Mouse (Mus musculus) thymus, postnatal 25 days (tissue): ENCODE results near the gene Sema6d.

Source experiments
- DNase-seq: peaks from one replicate; pipeline ENCODE4 v3.0.0; 2022

The Sema6d gene

DNA sequence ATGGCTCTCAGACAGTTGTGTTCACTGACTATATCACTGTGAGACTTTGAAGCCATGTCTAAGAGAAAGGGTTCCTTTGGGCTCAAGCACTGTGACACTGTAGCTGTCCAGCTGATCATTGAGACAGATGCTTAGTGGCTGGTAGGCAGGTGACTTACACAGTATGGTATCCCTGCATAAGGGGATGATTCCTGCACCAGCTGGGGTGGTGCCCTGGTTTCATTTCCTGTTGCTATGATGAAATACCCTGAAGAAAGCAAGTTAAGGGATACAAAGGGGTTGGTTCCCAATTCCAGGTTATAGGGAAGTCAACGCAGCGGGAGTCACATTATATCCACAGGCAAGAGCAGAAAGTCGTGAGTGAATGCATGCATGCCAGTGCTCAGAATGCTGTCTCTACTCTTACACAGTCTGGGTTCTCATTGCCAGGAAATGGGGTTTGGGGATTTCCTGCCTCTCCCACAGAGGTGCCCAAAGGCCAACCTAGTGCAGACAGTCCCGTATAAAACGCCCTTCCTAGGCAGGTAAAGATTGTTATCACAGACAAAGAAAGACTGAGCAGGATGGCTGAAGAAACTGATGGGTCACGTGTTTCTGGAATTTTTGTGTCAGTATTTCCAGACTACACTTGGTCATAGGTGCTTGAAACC is 532.3 kb downstream of the Sema6d start:
- no peak for DNase-seq

DNA sequence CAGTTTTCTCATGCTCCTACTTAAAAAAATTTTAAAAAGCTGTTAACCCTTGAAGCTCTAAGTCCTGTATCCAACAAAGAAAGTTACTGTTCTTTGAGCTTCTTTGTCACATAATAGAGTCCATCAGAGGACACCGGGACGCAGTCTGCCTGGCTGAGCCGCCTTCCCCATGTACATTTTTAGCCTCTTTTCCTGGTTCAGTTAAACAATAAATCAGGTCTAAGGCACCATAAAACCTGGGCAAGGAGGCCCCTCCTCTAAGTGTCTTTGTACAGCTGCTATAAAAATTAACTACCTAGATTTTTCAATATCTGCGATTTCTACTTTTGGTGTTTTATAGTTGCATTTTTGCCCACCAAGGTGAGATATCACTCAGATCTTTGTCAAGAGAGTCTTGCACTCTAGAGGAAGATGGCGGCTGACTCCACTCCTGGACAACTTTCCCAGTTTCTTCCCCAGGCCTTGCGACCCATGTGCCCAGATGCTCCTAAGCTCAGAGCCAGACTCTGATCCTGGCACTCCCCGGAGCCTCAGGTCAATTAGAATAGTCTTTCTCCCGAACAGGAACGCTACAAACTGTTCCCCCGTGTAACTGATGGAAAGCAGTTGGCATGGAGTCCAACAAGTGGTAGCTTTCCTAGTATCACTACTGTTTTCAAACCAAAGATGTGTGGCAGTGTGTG is 534.6 kb downstream of the Sema6d start:
- DNase-seq = no peak

GRCm38 (mm10) chr2:124626425-124626824 is 536.7 kb downstream of the Sema6d start:
- DNase-seq = no peak

DNA sequence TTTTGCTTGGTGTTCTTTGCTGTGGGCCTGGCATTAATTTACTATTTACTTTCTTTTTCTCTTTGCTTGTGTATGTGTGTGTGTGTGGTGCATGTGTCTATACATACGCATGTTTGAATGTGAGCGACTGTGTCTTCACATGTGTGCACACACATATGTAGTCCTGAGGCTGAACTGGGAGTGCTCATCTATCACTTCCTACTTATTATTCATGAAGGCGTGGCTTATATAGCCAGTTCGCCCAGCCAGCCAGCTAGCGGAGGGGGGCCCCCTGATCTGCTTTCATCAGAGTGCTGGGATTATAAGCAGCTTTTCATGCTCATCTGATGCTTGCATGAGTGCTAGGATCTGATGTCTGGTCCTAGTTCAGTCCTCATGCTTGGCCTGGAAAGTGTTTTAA is 537.9 kb downstream of the Sema6d start:
- DNase-seq = no peak

GRCm38 (mm10) chr2:124628701-124629100 is 538.9 kb downstream of the Sema6d start:
- DNase-seq = no peak

DNA sequence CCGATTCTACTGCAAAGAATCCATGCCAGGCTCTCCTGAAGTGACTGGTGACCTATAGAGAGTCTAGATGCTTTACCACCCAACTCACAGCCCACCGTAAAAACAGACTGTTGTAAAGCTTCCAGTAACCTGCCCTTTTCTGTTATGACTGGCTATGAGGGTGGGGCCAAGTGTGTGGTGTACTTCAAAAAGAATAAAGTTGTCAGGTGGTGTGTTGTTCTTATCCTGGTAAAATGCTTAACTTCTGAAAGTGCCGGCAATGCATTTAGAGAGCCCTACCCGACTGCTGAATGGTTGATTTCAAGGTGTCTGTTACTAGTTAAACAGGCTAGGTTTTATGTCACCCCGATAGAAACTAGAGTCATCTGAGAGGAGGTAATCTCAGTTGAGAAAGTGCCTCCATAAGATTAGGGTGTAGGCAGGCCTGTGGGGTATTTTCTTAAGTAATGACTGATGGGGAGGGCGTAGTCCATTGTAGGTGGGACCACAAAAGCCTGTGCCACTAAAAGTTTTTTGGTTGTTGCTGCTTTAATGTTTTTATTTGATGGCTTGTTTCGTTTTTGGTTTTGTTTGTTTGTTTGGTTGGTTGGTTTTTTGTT is 544.7 kb downstream of the Sema6d start:
- no peak for DNase-seq

GRCm38 (mm10) chr2:124635271-124635865 is 545.6 kb downstream of the Sema6d start:
- no peak for DNase-seq

GRCm38 (mm10) chr2:124637080-124637479 is 547.3 kb downstream of the Sema6d start:
- no peak for DNase-seq

- no peak for DNase-seq
These were observed 549.6 kb downstream of the Sema6d start for GRCm38 (mm10) chr2:124639221-124639963.

DNA sequence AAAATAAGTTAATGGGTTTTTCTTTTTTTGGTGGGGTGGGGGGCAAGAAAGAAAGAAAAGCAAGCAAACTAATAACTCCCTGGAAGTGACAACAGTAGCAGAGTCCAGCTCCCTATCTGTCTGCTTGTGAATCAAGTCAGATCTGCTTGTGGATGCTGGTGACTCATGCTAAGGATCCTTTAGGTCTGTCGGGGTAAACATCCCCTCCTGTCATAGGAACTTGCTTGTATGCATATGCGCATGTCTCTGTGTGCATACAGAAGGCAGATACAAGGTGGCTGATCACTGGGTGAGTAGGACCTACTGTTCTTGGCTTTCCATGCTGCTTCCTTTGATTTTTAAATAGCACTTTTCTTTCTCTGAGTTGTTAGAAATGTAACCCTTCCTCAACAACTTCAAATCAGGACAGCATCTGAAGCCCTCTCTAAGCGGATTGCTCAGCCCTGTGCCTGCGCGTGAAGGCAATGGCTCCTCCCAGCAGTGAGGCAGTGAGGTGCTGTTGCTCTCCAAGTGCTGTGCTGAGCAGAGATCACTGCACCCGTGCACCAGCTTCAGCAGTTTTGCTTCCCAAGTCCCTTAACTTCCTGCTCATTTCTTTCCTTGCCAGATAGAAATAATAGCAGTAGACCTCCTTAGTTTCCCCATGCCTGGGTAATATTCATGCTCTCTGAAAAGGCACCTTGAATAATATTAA is 550.9 kb downstream of the Sema6d start:
- DNase-seq = no peak

- no peak for DNase-seq
These were observed 551.4 kb downstream of the Sema6d start for GRCm38 (mm10) chr2:124641194-124641558.

DNA sequence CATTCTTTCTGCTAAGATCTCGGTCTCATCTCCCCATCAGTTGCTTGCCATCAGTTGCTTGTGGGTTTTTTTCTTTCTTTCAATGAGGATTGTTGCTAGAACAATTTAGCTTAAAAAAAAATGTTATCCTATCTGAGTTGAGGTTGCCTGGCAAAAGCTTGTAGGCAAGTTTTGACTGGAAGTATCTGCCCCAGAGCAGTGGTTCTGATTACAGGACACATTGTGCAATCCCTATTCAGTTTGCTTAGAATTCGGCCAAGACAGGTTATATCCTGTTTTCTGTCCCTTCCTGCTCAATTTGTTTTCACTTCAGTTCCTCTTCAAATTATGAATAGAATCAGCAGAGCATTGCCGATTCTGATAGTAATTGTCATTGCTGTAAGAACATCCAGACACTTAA is 552.4 kb downstream of the Sema6d start:
- DNase-seq = no peak

GRCm38 (mm10) chr2:124650609-124651008 is 560.8 kb downstream of the Sema6d start:
- no peak for DNase-seq

- DNase-seq = no peak
These were observed 561.4 kb downstream of the Sema6d start for GRCm38 (mm10) chr2:124651146-124651545.

- DNase-seq = no peak
These were observed 563.4 kb downstream of the Sema6d start for GRCm38 (mm10) chr2:124653161-124653560.

DNA sequence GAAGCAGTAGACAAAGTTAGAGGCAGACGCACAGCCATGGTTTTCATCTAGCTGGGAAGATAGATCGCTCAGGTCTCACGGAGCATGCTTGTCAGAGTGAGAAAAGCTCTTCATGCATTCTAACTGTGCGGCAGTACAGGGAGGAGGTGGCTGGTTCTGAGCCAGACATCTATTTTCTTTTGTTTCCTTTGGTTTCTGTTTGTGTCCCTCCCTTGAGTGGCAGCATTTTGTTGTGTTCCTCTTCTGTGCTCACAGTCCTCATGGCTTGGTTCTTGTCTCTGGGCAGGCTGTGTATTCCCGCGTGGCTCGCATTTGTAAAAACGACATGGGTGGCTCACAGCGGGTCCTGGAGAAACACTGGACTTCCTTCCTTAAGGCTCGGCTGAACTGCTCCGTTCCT is 567.6 kb downstream of the Sema6d start:
- DNase-seq = no peak

- no peak for DNase-seq
These were observed 568.6 kb downstream of the Sema6d start for GRCm38 (mm10) chr2:124658374-124658773.

- no peak for DNase-seq
These were observed 569.8 kb downstream of the Sema6d start for GRCm38 (mm10) chr2:124659601-124660000.

DNA sequence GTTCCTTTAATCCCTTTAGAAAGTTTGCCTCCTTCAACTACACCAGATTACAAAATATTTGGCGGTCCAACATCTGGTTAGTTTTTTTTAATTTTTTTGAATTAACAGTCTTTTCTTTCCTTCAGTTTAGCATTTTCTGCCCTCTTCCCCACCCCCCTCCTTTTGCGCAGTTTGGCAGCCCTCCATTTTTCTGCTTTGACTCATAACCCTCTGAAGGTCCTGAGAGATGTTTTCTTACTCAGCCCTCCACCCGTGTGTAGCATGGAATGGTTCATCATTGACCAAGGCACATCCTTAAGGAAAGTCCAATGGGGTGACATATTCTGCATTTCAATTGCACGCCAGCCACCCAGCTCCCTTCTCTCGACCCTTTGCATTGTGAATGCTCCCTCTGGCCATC is 570.9 kb downstream of the Sema6d start:
- no peak for DNase-seq

DNA sequence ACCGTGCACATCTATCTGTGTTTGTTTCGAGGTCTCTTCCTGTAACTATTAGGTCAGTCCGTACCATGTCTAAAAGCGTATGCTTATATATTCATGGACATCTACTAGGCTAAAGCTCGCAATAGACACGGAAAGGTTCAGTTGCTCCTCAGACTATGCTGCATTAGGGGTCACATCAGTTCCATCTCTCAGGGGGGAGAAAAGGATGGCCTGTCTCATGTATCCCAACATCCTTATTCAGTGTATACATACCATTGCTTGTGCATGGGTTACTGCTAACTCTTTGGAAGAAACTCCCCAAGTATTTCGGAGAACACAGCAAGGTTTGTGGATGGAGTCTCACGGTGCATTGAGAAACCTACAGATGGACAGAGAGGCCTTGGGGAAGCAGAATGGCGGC is 571.5 kb downstream of the Sema6d start:
- no peak for DNase-seq

GRCm38 (mm10) chr2:124662257-124662656 is 572.5 kb downstream of the Sema6d start:
- no peak for DNase-seq

DNA sequence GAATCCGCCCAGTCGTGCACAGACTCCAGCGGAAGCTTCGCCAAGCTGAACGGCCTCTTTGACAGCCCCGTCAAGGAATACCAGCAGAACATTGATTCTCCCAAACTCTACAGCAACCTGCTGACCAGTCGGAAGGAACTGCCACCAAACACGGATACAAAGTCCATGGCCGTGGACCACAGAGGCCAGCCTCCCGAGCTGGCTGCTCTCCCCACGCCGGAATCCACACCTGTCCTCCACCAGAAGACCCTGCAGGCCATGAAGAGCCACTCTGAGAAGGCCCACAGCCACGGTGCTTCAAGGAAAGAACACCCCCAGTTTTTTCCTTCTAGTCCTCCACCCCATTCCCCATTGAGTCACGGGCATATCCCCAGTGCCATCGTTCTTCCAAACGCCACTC is 574.4 kb downstream of the Sema6d start:
- no peak for DNase-seq

DNA sequence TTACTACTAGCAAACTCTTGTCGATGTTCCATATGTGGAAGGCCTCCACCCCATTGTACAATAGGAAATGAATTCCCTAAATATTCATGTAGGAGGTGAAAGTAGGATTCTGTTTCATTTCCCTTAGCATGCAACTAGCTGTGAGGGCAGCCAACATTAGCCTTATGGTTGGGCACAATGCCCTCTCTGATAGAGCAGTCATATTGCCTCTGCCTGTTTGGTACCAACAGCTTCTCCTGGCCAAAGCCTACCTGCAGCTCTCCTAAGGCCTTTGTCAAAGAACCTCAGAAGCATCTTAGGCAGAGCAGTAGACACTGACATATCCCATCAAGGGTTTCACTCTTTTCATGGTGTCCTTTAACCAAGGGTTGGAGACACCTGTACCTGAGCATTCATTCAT is 578.7 kb downstream of the Sema6d start:
- DNase-seq = no peak
